Mouse (Mus musculus): ENCODE measurements around the gene Pdzd7. TPM values are rescaled to one million over a fixed set of nuclear protein-coding genes. Genes with fewer than 3 reads are reported as not detected.
A peak's percentile ranks its signal among the peaks of the same experiment; 100 is the strongest.

Gene Pdzd7
- polyA plus RNA-seq, 1 experiment from 2014 or later: 0.75 TPM

GRCm38 (mm10) chr19:45005957-45006712, 39.4 kb downstream of the Pdzd7 start, which contains the start of gene Mrpl43:
Gene Mrpl43 (minus strand): TSS chr19:45006442.
- peak within 1 kb of the TSS; percentile 83 for H3K27ac ChIP-seq (replicated peaks)
- peaks cover 46% of the 10 kb centered on the region for H3K36me3 ChIP-seq
- H3K9ac ChIP-seq: peak within 1 kb of the TSS; percentile 77
- H3K9me3 ChIP-seq (replicated peaks): no peaks in the 10 kb centered on the region
- H3K4me2 ChIP-seq (replicated peaks): peak within 1 kb of the TSS; percentile 79
- peaks cover 28% of the 10 kb centered on the region for H3K4me1 ChIP-seq
- WGBS: under 1% methylated on average over 82 of the region's 82 CpGs
- ATAC-seq (ENCODE audit: insufficient number of reproducible peaks, low FRiP score, low TSS enrichment, low read depth): peak; percentile 88
- peak within 1 kb of the TSS; percentile 97 for H3K4me3 ChIP-seq (replicated peaks)
- H3K27me3 ChIP-seq: no peaks in the 10 kb centered on the region

GRCm38 (mm10) chr19:45005444-45005843, 40.1 kb downstream of the Pdzd7 start, which contains the start of gene Twnk:
Gene Twnk (plus strand): TSS chr19:45005663.
- Histone ChIP-seq H3K4me2 (replicated peaks) (peak within 1 kb of the TSS; percentile 79), H3K9ac (peak within 1 kb of the TSS; percentile 77), H3K4me1 (peaks cover 28% of the 10 kb centered on the region), H3K9me3 (replicated peaks) (no peaks in the 10 kb centered on the region), H3K4me3 (replicated peaks) (peak within 1 kb of the TSS; percentile 97), H3K27ac (replicated peaks) (peak within 1 kb of the TSS; percentile 83), H3K27me3 (no peaks in the 10 kb centered on the region), H3K36me3 (peaks cover 47% of the 10 kb centered on the region)
- no peak for ATAC-seq (ENCODE audit: insufficient number of reproducible peaks, low FRiP score, low TSS enrichment, low read depth)
- 10% methylated on average over 16 of the region's 16 CpGs for WGBS

- peaks cover 42% of the 10 kb centered on the region for H3K36me3 ChIP-seq
- H3K4me1 ChIP-seq: peaks cover 28% of the 10 kb centered on the region
- 88% methylated on average over 7 of the region's 7 CpGs for WGBS
- no peak overlapping the region for H3K4me3 ChIP-seq (replicated peaks)
- no peak for ATAC-seq (ENCODE audit: insufficient number of reproducible peaks, low FRiP score, low TSS enrichment, low read depth)
- H3K9me3 ChIP-seq (replicated peaks): no peaks in the 10 kb centered on the region
- no peak overlapping the region for H3K27ac ChIP-seq (replicated peaks)
- H3K9ac ChIP-seq: no peak overlapping the region
- no peaks in the 10 kb centered on the region for H3K27me3 ChIP-seq
- no peak overlapping the region for H3K4me2 ChIP-seq (replicated peaks)
Observed at GRCm38 (mm10) chr19:45003740-45004516, 41.6 kb downstream of the Pdzd7 start.

- Histone ChIP-seq H3K36me3 (peaks cover 46% of the 10 kb centered on the region), H3K4me3 (replicated peaks) (no peak overlapping the region), H3K9me3 (replicated peaks) (no peaks in the 10 kb centered on the region), H3K4me1 (peaks cover 16% of the 10 kb centered on the region), H3K4me2 (replicated peaks) (no peak overlapping the region), H3K27ac (replicated peaks) (no peak overlapping the region), H3K9ac (no peak overlapping the region), H3K27me3 (no peaks in the 10 kb centered on the region)
- 62% methylated on average over 3 of the region's 3 CpGs for WGBS
- ATAC-seq (ENCODE audit: insufficient number of reproducible peaks, low FRiP score, low TSS enrichment, low read depth): no peak
Observed at GRCm38 (mm10) chr19:45002301-45002700, 43.2 kb downstream of the Pdzd7 start.

GRCm38 (mm10) chr19:44999647-45000046, 45.9 kb downstream of the Pdzd7 start:
- peaks cover 44% of the 10 kb centered on the region for H3K36me3 ChIP-seq
- H3K4me2 ChIP-seq (replicated peaks): no peak overlapping the region
- ATAC-seq (ENCODE audit: insufficient number of reproducible peaks, low FRiP score, low TSS enrichment, low read depth): no peak
- H3K4me1 ChIP-seq: no peaks in the 10 kb centered on the region
- H3K9ac ChIP-seq: no peak overlapping the region
- no peak overlapping the region for H3K27ac ChIP-seq (replicated peaks)
- WGBS: 84% methylated on average over 8 of the region's 8 CpGs
- no peak overlapping the region for H3K4me3 ChIP-seq (replicated peaks)
- no peaks in the 10 kb centered on the region for H3K9me3 ChIP-seq (replicated peaks)
- H3K27me3 ChIP-seq: no peaks in the 10 kb centered on the region

GRCm38 (mm10) chr19:44997786-44998185, 47.7 kb downstream of the Pdzd7 start:
- Histone ChIP-seq H3K9ac (no peak overlapping the region), H3K36me3 (peaks cover 26% of the 10 kb centered on the region), H3K4me3 (replicated peaks) (no peak overlapping the region), H3K9me3 (replicated peaks) (no peaks in the 10 kb centered on the region), H3K27me3 (no peaks in the 10 kb centered on the region), H3K27ac (replicated peaks) (no peak overlapping the region), H3K4me1 (no peaks in the 10 kb centered on the region), H3K4me2 (replicated peaks) (no peak overlapping the region)
- no peak for ATAC-seq (ENCODE audit: insufficient number of reproducible peaks, low FRiP score, low TSS enrichment, low read depth)
- 67% methylated on average over 11 of the region's 11 CpGs for WGBS

- no peak overlapping the region for H3K4me2 ChIP-seq (replicated peaks)
- no peaks in the 10 kb centered on the region for H3K36me3 ChIP-seq
- no peaks in the 10 kb centered on the region for H3K9me3 ChIP-seq (replicated peaks)
- H3K27ac ChIP-seq (replicated peaks): no peak overlapping the region
- whole genome bisulfite sequencing: 63% methylated on average over 7 of the region's 7 CpGs
- H3K4me3 ChIP-seq (replicated peaks): no peak overlapping the region
- no peak for ATAC-seq (ENCODE audit: insufficient number of reproducible peaks, low FRiP score, low TSS enrichment, low read depth)
- no peaks in the 10 kb centered on the region for H3K27me3 ChIP-seq
- no peak overlapping the region for H3K9ac ChIP-seq
- peaks cover 29% of the 10 kb centered on the region for H3K4me1 ChIP-seq
Observed at GRCm38 (mm10) chr19:44992712-44993111, 52.8 kb downstream of the Pdzd7 start.

- H3K4me3 ChIP-seq (replicated peaks): no peak overlapping the region
- no peak for ATAC-seq (ENCODE audit: insufficient number of reproducible peaks, low FRiP score, low TSS enrichment, low read depth)
- no peak overlapping the region for H3K27ac ChIP-seq (replicated peaks)
- peaks cover 29% of the 10 kb centered on the region for H3K4me1 ChIP-seq
- H3K27me3 ChIP-seq: no peaks in the 10 kb centered on the region
- H3K4me2 ChIP-seq (replicated peaks): no peak overlapping the region
- no peak overlapping the region for H3K9ac ChIP-seq
- no peaks in the 10 kb centered on the region for H3K9me3 ChIP-seq (replicated peaks)
- WGBS: 36% methylated on average over 7 of the region's 7 CpGs
- no peaks in the 10 kb centered on the region for H3K36me3 ChIP-seq
Observed at GRCm38 (mm10) chr19:44992246-44992645, 53.3 kb downstream of the Pdzd7 start.

GRCm38 (mm10) chr19:44991031-44991430, 54.5 kb downstream of the Pdzd7 start:
- WGBS: 70% methylated on average over 8 of the region's 8 CpGs
- H3K27ac ChIP-seq (replicated peaks): no peak overlapping the region
- H3K9me3 ChIP-seq (replicated peaks): no peaks in the 10 kb centered on the region
- no peak overlapping the region for H3K9ac ChIP-seq
- H3K36me3 ChIP-seq: no peaks in the 10 kb centered on the region
- H3K4me1 ChIP-seq: peaks cover 29% of the 10 kb centered on the region
- H3K27me3 ChIP-seq: no peaks in the 10 kb centered on the region
- no peak overlapping the region for H3K4me2 ChIP-seq (replicated peaks)
- ATAC-seq (ENCODE audit: insufficient number of reproducible peaks, low FRiP score, low TSS enrichment, low read depth): no peak
- no peak overlapping the region for H3K4me3 ChIP-seq (replicated peaks)

- no peaks in the 10 kb centered on the region for H3K36me3 ChIP-seq
- no peak overlapping the region for H3K27ac ChIP-seq (replicated peaks)
- peaks cover 29% of the 10 kb centered on the region for H3K4me1 ChIP-seq
- no peaks in the 10 kb centered on the region for H3K27me3 ChIP-seq
- peak overlapping the region; percentile 100 for H3K4me2 ChIP-seq (replicated peaks)
- ATAC-seq (ENCODE audit: insufficient number of reproducible peaks, low FRiP score, low TSS enrichment, low read depth): no peak
- WGBS: 5% methylated on average over 22 of the region's 22 CpGs
- H3K9me3 ChIP-seq (replicated peaks): no peaks in the 10 kb centered on the region
- H3K9ac ChIP-seq: peak overlapping the region; percentile 58
- H3K4me3 ChIP-seq (replicated peaks): peak overlapping the region; percentile 68
Observed at GRCm38 (mm10) chr19:44989567-44990495, 55.7 kb downstream of the Pdzd7 start.

All from embryonic facial prominence, embryonic 15.5 days (tissue).